Mouse (Mus musculus) thymus, adult 2 months (tissue): ENCODE measurements around the gene Mxi1.

Experiments used
- CTCF ChIP-seq: fragments of 200-500 bp; IDR thresholded peaks from 2 replicates; pipeline ENCODE4 v1.5.1; 2012; ENCODE audit warnings: mild to moderate bottlenecking, control low read depth, low read length, moderate library complexity, borderline replicate concordance; ENCODE audit not compliant: control insufficient read depth, poor library complexity, insufficient read depth; ENCODE audit errors: extremely low read depth
- POLR2A ChIP-seq: fragments of 200-500 bp; IDR thresholded peaks from 2 replicates; pipeline ENCODE4 v1.6.1; 2012; ENCODE audit warnings: mild to moderate bottlenecking, low read length, control low read depth, moderate library complexity; ENCODE audit not compliant: control insufficient read depth, poor library complexity, insufficient read depth; ENCODE audit errors: extremely low read depth

- TF ChIP-seq POLR2A = peak; percentile 96
- 0 out of 2 replicates have a peak, but pooled peaks have one; percentile 25 for TF ChIP-seq CTCF
Observed at GRCm38 (mm10) chr19:53424629-53425028, 114.3 kb downstream of the Mxi1 start.
